Mouse (Mus musculus): ENCODE measurements around the gene Nfrkb. TPM values are rescaled to one million over a fixed set of nuclear protein-coding genes. Genes with fewer than 3 reads are reported as not detected.

The Nfrkb gene
- 9.0 and 15.7 TPM in 2 replicates for polyA plus RNA-seq (2011; ENCODE audit: insufficient read depth, insufficient read length, low replicate concordance, missing spikeins)

DNA sequence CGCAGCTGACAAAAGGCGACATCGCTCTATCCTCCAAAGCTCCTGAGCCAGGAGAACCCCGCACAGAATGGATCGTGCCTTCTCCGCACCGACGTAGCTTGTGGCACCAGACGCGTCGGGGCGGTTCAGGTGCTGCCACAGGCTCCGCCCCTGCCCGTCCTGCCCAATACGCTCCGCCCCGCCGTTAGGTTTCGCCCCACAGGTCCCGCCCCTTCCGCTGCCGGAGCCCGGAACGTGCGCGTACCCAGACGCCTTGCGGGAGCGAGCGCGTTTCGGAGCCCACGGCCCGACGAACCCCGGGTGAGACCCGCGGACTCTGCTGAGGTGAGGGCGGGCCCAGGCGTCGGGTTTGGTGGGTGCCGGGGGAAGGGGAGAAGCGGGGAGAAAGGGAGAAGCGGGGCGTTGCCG lies at the start of gene Nfrkb:
Gene Nfrkb (plus strand): TSS at position 246 of the 408 bp plus-strand sequence.
- Histone ChIP-seq H3K4me1 (ENCODE audit: control insufficient read depth, insufficient read depth, low read length) (peaks cover 2% of the 10 kb centered on the region; the same call in 1 of the 2 replicates), H3K4me3 (replicated peaks; ENCODE audit: control insufficient read depth, low read depth, low read length) (peak within 1 kb of the TSS; percentile 64), H3K27ac (ENCODE audit: control insufficient read depth, insufficient read depth, low read depth, low read length, poor library complexity) (peak within 1 kb of the TSS; percentile 37; the same call in 1 of the 2 replicates)
- under 1% methylated on average over 40 of the region's 46 CpGs for WGBS
- TF ChIP-seq CTCF (IDR thresholded peaks at IDR 0.05; ENCODE audit: control insufficient read depth, insufficient read depth, low read length) (no peak), POLR2A (IDR thresholded peaks at IDR 0.05; ENCODE audit: borderline replicate concordance, control insufficient read depth, low read depth, low read length) (peak; percentile 79; the same call in 1 of the 2 replicates)

DNA sequence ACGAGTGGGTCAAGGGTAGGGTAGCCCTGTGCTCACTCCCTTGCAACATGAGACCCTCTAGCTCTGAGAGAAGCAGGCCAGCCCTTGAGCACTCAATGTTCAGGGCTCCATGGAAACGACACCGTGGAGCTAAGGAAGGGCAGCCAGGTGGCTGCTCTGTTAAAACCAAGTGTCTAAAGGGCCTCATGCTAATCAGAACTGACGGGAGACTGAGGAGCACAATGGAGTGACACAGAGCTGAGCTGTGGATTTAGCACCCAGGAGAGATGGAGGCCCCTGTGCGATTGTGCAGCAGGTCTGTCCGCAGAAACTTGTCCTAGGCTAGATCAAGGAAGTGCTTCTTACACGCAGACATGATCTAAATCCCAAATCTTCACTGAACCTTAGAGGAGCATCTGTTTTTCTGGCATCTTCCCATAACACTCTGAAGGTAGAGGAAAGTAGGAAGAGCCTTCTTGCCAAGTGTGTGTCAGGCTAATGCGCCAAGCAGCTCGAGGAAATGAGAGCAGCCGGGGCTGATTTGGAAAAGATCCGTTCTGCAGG lies 41.6 kb upstream of the Nfrkb start:
- H3K4me1 ChIP-seq (ENCODE audit: control insufficient read depth, insufficient read depth, low read length), result no peaks in the 10 kb centered on the region
- no peak overlapping the region for H3K4me3 ChIP-seq (replicated peaks; ENCODE audit: control insufficient read depth, low read depth, low read length)
- no peak overlapping the region for H3K27ac ChIP-seq (ENCODE audit: control insufficient read depth, insufficient read depth, low read depth, low read length, poor library complexity)
- TF ChIP-seq CTCF (IDR thresholded peaks at IDR 0.05; ENCODE audit: control insufficient read depth, insufficient read depth, low read length) (no peak), POLR2A (IDR thresholded peaks at IDR 0.05; ENCODE audit: borderline replicate concordance, control insufficient read depth, low read depth, low read length) (no peak)
- WGBS, result 89% methylated on average over 11 of the region's 11 CpGs

DNA sequence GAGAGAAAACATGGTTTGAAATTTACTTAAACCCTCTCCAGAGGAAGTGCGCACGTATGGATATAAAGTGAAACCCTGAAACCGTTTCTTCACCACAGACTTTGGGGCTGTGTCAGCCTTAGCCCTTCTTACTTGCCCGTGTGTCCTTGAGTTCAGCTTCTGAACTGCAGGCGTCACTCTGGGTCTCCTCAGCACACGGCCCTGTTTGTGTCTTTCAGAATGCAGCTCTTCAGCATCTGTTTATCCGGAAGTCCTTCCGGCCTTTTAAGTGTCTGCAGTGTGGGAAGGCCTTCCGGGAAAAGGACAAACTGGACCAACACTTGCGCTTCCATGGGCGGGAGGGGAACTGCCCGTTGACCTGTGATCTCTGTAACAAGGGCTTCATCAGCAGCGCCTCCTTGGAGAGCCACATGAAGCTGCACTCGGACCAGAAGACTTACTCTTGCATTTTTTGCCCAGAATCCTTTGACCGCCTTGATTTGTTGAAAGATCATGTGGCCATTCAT lies 39.4 kb upstream of the Nfrkb start:
- H3K4me3 ChIP-seq (replicated peaks; ENCODE audit: control insufficient read depth, low read depth, low read length), result no peak overlapping the region
- TF ChIP-seq CTCF (IDR thresholded peaks at IDR 0.05; ENCODE audit: control insufficient read depth, insufficient read depth, low read length), result no peak
- TF ChIP-seq POLR2A (IDR thresholded peaks at IDR 0.05; ENCODE audit: borderline replicate concordance, control insufficient read depth, low read depth, low read length), result no peak
- no peak overlapping the region for H3K27ac ChIP-seq (ENCODE audit: control insufficient read depth, insufficient read depth, low read depth, low read length, poor library complexity)
- H3K4me1 ChIP-seq (ENCODE audit: control insufficient read depth, insufficient read depth, low read length), result no peaks in the 10 kb centered on the region
- WGBS, result 86% methylated on average over 15 of the region's 15 CpGs

DNA sequence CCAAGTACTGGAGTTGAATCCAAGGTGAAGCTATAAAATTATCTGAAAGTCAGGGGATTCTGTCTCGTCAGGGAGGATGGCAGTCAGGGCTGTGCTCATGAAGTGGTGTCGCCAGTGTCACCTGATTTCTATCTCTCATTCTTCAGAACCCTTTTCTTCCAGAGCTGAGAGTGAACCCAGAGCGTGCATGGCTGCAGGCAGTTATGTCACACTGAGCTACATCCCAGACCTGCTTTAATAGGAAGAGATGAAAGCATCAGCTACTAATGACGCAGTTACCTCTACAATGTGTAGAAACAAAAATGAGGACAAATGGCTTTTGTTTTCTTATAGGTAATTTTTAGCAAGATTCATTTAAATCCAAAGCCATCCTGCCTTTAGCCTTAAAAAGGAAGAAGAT lies 37.5 kb upstream of the Nfrkb start:
- TF ChIP-seq POLR2A (IDR thresholded peaks at IDR 0.05; ENCODE audit: borderline replicate concordance, control insufficient read depth, low read depth, low read length) (no peak), CTCF (IDR thresholded peaks at IDR 0.05; ENCODE audit: control insufficient read depth, insufficient read depth, low read length) (no peak)
- Histone ChIP-seq H3K27ac (ENCODE audit: control insufficient read depth, insufficient read depth, low read depth, low read length, poor library complexity) (no peak overlapping the region), H3K4me3 (replicated peaks; ENCODE audit: control insufficient read depth, low read depth, low read length) (no peak overlapping the region), H3K4me1 (ENCODE audit: control insufficient read depth, insufficient read depth, low read length) (no peaks in the 10 kb centered on the region; the same call in 1 of the 2 replicates)
- 80% methylated on average over 4 of the region's 4 CpGs for WGBS

DNA sequence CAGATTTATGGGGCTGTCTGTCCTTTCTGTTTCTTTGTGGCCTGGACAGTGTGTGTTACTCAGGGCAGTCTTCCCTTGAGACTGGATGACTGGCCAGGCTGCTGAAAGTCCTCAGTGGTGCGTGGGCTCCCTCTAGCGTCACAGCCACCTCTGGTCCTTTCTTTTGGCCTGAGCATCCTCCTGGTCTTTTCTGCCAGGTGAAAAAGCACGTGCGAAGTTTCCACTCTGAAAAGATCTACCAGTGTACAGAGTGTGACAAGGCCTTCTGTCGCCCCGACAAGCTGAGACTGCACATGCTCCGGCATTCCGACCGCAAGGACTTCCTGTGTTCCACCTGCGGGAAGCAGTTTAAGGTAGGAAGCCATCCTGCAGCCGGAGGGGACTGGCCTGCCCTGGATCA lies 37.1 kb upstream of the Nfrkb start:
- H3K4me3 ChIP-seq (replicated peaks; ENCODE audit: control insufficient read depth, low read depth, low read length), result no peak overlapping the region
- WGBS, result 68% methylated on average over 11 of the region's 11 CpGs
- no peaks in the 10 kb centered on the region; the same call in 1 of the 2 replicates for H3K4me1 ChIP-seq (ENCODE audit: control insufficient read depth, insufficient read depth, low read length)
- no peak overlapping the region for H3K27ac ChIP-seq (ENCODE audit: control insufficient read depth, insufficient read depth, low read depth, low read length, poor library complexity)
- TF ChIP-seq CTCF (IDR thresholded peaks at IDR 0.05; ENCODE audit: control insufficient read depth, insufficient read depth, low read length), result peak; percentile 96
- no peak for TF ChIP-seq POLR2A (IDR thresholded peaks at IDR 0.05; ENCODE audit: borderline replicate concordance, control insufficient read depth, low read depth, low read length)

DNA sequence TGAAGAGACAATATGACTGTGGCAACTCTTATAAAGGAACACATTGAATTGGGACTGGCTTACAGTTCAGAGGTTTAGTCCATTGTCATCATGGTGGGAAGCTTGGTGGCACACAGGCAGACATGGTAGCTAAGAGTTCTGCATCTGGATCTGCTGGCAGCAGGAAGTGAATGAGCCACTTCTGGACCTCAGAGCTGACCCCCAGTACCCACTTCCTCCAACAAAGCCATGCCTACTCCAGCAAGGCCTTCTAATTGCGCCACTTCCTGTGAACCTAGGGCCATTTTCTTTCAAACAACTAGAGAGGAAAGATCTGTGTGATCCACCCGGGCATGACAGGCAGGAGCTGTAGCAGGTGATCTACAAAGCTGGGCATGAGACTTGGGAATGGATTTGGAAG lies 33.3 kb upstream of the Nfrkb start:
- H3K4me1 ChIP-seq (ENCODE audit: control insufficient read depth, insufficient read depth, low read length), result no peaks in the 10 kb centered on the region; the same call in 1 of the 2 replicates
- H3K4me3 ChIP-seq (replicated peaks; ENCODE audit: control insufficient read depth, low read depth, low read length), result no peak overlapping the region
- no peak overlapping the region for H3K27ac ChIP-seq (ENCODE audit: control insufficient read depth, insufficient read depth, low read depth, low read length, poor library complexity)
- no peak for TF ChIP-seq POLR2A (IDR thresholded peaks at IDR 0.05; ENCODE audit: borderline replicate concordance, control insufficient read depth, low read depth, low read length)
- TF ChIP-seq CTCF (IDR thresholded peaks at IDR 0.05; ENCODE audit: control insufficient read depth, insufficient read depth, low read length), result no peak
- 53% methylated on average over 2 of the region's 2 CpGs for WGBS

DNA sequence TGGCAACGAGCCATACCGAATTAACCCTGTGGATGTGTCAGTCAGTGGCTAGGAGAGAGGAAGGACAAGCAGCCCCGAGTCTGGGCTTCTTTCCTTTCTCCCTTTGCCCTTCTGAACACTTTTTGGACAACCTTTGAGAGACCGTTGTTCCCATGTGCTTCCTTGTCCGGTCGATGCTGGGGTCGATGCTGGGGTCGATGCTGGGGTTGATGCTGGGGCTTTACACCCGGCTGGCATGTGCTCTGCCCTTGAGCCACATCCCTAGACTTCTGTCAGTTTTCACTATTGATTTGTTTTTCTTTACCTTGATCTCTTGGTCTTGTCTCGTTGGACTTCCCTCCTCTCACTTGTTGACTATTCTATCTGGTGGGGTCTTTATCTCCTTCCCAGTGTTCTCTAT lies 32.5 kb upstream of the Nfrkb start:
- WGBS, result 90% methylated on average over 10 of the region's 10 CpGs
- no peaks in the 10 kb centered on the region; the same call in 1 of the 2 replicates for H3K4me1 ChIP-seq (ENCODE audit: control insufficient read depth, insufficient read depth, low read length)
- TF ChIP-seq POLR2A (IDR thresholded peaks at IDR 0.05; ENCODE audit: borderline replicate concordance, control insufficient read depth, low read depth, low read length) (no peak), CTCF (IDR thresholded peaks at IDR 0.05; ENCODE audit: control insufficient read depth, insufficient read depth, low read length) (no peak)
- no peak overlapping the region for H3K27ac ChIP-seq (ENCODE audit: control insufficient read depth, insufficient read depth, low read depth, low read length, poor library complexity)
- no peak overlapping the region for H3K4me3 ChIP-seq (replicated peaks; ENCODE audit: control insufficient read depth, low read depth, low read length)

DNA sequence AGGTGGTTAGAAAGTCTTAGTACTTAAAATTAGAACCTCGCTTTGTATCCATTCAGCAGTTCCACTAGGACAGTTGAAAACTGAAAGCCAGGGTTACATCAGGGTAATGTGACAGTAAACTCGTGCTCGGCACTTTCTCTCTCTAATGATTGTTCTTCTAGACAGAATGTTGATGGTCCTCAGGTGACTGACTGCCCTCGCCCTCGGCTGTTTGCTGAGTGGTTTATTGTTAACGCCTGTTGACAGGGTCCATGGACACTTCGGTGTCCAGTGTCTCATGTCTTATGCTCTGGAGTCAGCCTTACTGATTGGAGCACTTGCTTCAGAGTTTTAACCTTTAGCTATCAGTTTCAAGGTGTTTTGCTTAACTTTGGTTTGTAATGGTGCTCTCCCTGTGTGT lies 31.9 kb upstream of the Nfrkb start:
- Histone ChIP-seq H3K4me3 (replicated peaks; ENCODE audit: control insufficient read depth, low read depth, low read length) (no peak overlapping the region), H3K27ac (ENCODE audit: control insufficient read depth, insufficient read depth, low read depth, low read length, poor library complexity) (no peak overlapping the region), H3K4me1 (ENCODE audit: control insufficient read depth, insufficient read depth, low read length) (no peaks in the 10 kb centered on the region; the same call in 1 of the 2 replicates)
- WGBS, result 88% methylated on average over 7 of the region's 7 CpGs
- TF ChIP-seq POLR2A (IDR thresholded peaks at IDR 0.05; ENCODE audit: borderline replicate concordance, control insufficient read depth, low read depth, low read length) (no peak), CTCF (IDR thresholded peaks at IDR 0.05; ENCODE audit: control insufficient read depth, insufficient read depth, low read length) (no peak)

All from bone marrow, adult 2 months (tissue).